Mouse (Mus musculus) bone marrow, adult 2 months (tissue): ENCODE results near the gene Trap1.

ENCODE experiments used
- CTCF ChIP-seq: fragments of 200-500 bp; IDR thresholded peaks from 2 replicates; pipeline ENCODE4 v1.5.1; 2011; ENCODE audit warnings: low read length, control low read depth; ENCODE audit not compliant: control insufficient read depth, insufficient read depth
- POLR2A ChIP-seq: fragments of 200-500 bp; IDR thresholded peaks from 2 replicates; pipeline ENCODE4 v1.6.1; 2011; ENCODE audit warnings: low read depth, mild to moderate bottlenecking, control low read depth, low read length, borderline replicate concordance; ENCODE audit not compliant: control insufficient read depth

- TF ChIP-seq CTCF, result no peak
- no peak for TF ChIP-seq POLR2A
Observed at GRCm38 (mm10) chr16:4097521-4097920, 19.9 kb upstream of the Trap1 start.
